Mouse (Mus musculus): ENCODE measurements around the gene Smyd2.

Gene Smyd2

DNA sequence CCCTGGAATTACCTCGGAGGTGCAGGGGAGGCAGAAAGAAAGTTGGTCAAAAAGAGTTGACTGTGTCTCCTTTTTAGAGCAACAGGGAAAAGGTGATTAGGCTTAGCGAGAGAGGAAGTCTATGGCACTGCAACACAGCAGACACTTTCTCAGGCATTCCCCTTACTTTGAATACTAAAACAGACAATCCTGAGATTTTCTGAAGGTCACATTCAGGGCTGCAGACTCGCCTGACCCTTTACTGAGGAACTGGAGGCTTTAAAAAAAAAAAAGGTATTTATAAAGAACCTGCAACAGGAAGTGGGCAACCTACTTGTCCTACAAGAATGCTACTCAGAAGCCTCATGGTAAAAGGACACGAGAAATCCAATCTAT, 5.0 kb downstream of the Smyd2 start:
- DNase-seq (ENCODE audit: low spot score in 2 of 2): no peak

DNA sequence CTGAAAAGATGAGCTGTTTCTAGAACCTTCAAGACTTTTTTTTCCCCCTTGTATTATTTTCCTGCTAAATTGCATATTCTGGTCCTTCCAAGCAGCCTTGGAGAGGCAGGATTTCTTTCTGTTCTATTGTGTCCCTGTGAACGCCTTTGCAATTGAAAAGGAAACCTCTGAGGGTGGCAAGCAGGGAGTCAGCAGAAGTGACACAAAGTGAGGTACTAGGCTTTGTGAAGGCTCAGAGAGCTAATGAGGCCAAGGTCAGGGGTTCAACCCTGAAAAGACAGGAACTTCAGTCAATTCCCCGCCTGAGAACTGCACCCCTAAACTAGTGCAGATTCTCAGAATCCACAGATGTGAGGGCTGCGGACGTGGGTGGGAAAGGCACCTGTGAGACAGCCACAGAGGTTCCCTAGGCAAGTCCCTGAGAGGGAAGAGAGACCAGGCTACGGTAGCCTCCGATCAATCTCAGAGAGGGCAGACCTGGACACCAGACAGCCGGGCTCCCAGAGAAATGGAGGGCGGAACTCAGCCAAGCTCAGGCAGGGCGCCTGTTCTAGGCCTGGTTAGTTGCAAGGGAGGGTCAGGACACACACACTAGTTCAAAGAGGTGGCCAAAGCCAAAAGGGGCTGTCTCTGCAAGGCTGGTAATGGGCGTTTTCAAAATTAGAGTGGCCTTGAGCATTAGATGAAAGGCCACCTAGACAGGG, 5.6 kb downstream of the Smyd2 start:
- DNase-seq (ENCODE audit: low spot score in 2 of 2): no peak

DNA sequence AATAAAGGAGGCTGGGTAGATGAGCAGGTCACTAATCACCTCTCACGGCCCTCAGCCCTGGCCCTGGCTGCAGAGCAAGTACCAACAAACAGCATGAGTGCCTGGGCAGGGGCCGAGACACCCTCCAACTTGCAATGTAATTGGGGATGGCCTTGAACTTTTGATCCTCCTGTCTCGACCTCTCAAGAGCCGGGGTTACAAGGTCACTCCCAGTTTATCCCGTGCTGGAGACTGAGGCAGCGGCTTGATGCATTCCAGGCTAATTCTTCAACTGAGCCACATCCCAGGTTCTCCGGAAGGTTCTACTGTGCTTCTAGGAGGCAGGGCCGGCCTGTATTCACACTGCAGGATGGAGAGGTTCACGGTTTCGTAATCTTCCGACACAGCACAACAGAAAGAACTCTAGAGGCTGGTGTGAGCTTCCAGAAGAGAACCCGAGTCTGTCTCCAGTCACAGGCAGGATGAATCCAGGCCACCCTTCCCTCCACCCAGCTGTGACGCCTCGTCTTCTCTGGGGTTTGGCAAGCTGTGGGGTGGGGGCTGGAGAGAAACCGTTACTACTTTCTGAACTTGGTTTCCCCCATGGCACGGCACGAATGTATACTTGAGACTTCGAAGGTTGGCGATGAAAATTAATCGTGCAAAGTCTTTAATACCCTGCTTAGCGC, 8.9 kb downstream of the Smyd2 start:
- DNase-seq (ENCODE audit: low spot score in 2 of 2): no peak

DNA sequence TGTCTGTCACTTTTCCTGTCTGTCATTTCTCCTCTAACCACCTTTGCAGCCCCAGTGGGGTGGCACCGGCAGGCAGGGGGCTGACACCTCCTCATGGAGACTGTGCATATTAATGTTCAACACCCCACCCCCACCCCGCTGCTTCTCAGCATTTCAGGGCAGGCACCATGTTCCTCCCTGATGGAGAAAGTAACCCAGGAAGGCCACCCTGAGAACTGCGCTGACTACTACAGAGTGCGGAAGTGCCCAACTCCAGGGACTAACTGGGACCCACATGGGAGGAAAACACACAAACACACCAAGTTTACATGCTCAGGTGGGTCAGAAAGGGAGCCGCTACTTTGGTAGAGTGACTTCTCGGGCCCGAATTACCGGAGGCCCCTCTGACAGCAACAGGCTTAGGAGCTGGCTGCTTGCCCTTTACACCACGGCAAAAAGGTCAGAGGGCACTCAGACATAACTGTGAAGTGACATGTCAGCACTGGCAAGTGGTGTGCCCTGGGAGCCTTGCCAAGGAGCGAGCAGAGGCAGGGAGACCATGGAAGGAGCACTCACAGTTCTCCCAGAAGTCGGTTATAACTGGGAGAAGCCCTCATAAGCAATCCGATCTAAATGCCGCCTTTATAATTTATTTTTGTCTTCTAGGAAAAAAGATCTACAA, 11.3 kb downstream of the Smyd2 start:
- DNase-seq (ENCODE audit: low spot score in 2 of 2): no peak

DNA sequence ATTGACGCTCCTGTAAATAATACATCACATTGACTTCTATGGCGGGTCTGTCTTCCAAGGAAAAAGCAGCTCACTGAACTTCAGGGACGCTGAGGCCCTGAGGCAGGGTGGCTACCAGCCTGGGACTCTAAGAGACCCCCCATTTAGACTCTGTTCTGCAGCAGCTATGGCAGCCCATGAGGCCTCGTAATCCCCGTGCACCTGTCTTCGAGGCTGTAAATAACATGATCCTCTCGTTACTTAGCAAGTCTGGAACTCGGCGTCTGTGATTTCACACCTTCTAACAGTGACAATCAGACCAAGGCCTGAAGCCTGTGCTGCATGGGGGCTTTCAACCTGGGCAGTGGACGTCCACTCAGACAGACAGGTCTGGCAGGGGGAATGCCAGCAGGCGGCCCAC, 19.0 kb downstream of the Smyd2 start:
- no peak for DNase-seq (ENCODE audit: low spot score in 2 of 2)

DNA sequence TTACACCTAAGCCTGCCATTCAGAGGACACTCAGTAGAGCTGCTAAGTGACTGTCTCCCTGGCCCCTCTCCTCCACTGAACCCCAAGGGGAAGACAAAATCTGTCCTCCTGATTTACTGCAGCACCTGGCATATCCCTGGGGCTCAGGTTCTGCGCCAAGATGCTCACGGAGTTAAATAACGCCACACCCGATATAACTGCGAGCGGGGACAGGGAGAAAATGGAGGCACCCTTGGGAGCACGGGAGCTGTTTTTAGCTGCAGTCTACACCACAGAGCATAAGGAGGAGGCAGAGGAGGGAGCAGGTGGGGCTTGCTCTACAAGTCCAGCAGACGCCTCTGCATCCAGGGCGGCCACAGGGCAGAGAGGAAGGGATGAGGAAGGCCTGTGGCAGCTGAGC, 19.8 kb downstream of the Smyd2 start:
- DNase-seq (ENCODE audit: low spot score in 2 of 2): no peak

DNA sequence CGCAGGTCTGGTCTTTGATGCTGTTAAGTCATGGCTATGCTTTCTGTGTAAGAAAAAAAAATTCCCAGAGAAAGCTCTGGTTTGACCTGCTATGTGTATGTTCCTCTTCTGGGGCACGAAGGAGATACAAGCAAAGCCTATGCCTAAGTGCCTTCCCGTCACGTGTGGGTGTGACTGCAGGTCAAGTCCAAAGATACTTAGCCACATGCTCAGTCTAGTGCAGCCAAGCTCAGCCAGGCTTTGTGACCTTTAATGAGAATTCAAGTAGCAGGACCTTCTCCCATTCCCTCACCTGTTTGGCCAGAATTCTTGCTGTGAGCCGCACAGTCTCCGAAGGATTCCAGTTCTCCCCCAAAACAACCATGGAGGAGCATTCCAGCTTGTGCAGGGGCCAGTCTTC, 22.6 kb downstream of the Smyd2 start:
- no peak for DNase-seq (ENCODE audit: low spot score in 2 of 2)

DNA sequence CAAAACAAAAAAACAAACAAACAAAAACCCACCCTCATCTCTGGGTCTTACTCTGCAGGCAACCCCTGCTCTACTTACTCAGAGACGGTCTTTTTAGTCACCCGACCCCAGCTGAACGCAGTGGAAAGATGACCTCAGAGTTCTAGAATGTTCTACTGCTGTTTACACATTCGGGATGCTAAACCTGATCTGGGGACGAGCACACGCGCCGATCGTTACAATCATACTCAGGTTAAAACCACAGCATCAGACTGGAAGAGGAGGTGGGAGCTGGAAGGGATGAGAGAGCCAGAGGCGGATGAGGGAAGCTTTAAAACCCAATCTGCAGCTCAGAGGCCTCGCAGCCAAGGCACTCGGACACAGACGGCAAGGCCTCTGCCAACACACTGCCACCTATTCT, 23.5 kb downstream of the Smyd2 start:
- no peak for DNase-seq (ENCODE audit: low spot score in 2 of 2)

DNA sequence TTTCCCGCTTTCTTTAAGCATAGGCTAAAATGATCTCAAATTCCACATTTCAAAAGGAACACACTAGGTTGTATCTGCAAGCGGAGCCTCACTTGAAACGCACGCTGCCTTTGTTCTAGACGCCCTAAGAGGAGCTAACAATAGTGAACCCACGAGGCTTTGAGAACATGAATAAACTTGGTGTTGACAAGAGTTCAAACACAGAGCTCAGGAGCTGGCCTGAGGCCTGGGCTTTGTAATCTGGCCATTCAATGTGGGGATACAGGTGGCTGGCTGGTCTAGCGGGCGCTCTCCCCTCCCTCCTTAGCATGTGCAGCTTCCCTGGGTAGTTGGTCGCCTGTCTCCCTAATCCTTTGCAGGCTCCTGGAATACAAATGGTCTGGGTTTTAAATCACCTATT, 24.3 kb downstream of the Smyd2 start:
- DNase-seq (ENCODE audit: low spot score in 2 of 2): no peak

DNA sequence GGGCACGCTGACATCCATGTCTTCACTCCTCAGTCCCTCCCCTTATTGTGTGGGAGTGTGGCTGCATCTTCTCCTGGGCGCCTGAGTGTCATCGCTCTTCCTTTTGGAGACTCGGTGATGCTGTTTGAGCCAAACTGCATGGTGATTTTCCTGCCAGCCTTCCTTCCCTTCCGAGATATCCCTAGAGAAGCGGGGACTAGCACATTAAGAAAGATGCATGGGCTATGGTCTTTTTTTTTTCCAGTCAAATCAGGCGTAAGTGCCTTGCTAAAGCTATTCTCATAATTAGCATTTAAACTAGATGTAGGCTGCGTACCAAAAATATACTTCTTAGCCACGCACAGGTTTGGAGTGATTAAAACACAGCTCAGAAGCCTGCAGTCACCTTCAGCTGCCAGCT, 28.0 kb downstream of the Smyd2 start:
- DNase-seq (ENCODE audit: low spot score in 2 of 2): no peak

DNA sequence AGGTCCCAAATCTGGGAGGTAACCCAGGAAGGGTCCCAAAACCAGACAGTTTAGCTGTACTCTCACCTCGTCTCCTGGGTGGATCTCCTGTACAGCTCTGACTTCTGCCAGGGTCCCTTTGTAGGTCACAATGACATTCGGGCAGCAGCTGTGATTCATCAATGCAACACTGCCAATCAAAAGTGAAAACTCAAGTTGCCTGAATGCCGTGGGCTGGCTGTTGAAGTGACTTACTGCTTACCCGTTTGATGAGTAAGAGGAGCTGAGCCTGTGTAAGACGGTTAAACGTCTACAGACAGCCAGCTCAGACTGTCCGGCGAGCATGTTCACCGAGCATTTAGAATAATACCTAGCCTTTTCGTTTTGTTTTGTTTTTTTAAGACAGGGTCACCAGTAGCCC, 33.4 kb downstream of the Smyd2 start:
- DNase-seq (ENCODE audit: low spot score in 2 of 2): no peak

DNA sequence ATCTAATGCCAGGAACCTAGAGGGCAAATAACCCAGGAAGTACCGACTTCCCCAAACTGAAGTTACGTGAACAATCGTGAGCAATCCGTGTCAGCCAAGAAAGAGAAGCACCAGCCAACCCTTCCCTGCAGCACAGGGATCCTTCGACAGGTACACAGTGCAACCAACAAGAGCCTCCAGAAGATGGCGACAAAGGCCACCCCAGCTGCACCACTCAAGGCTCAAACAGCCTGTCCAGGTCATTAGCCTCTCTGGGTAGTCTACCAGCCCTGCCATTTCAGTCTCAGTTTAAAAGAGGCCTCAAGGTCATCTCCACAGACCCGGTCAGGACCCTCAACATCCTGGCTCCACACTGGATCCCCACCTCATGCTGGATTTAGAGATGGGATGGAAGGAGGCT, 34.6 kb downstream of the Smyd2 start:
- DNase-seq (ENCODE audit: low spot score in 2 of 2): peak in 1 of 2 experiments; percentile 20

DNA sequence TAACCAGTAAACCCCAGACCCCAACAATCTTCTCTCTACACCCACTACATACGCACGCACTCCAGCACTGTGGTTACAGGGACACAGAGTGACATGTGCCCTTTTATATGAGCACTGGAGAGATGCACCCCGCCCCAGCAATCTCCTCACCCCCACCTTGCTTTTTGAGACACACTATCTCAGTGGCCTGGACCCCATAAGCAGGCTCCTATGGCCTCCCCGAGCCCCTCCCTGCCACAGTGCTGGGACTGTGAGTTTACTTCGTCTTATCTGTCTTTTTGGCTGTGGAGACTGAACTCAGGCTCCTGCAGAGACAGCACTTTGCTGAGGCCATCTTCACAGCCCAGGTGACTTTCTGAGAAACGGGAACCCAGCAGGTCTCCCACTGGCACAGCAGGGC, 36.2 kb downstream of the Smyd2 start:
- DNase-seq (ENCODE audit: low spot score in 2 of 2): no peak

DNA sequence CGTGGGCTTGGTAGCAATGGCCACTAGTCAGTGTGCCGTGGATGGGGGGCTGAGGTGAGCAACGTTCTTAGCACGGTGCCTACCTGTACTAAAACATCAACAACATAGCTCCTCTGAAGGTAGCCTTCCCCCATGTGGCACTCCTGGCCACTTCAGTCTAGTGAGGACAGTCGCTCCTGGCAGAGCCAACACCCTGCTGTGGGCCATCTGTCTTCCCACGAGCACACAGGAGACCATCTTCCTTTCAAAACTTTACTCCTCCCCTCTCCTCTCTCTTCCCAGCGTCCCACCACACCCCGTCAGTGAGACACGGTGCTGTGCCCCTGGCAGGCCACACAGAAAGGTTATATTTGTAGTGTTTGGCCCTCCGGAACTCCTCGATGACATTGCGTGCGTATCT, 37.2 kb downstream of the Smyd2 start:
- DNase-seq (ENCODE audit: low spot score in 2 of 2): no peak

DNA sequence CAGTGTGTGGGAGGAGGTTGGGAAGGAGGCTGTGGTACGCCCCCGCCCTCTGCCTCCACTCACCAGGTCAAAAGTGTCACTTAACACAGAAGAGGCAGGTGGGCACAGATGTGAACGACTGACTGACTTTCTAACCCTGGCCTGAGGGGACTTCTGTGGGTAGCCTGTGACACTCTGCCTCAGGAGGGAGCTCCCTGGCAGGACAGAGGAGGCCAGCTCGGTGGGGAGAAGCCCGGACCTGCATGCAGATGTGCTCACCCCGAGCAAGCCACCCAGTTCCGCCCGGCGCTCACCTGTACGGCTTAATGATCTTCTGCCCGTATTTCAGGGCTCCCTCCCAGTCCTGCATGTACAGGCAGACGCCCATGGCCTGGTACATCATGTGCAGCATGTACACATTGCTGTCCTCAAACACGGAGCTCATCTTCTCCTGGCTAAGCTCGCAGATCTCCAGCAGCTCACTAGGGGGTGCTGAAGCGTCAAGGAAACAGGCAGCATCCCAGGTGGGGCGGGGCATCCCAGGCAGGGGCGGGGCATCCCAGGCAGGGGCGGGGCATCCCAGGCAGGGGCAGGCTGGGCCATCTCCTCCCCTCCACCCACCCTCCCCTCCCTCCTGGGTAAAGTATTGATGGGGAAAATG, 38.5 kb downstream of the Smyd2 start:
- no peak for DNase-seq (ENCODE audit: low spot score in 2 of 2)

DNA sequence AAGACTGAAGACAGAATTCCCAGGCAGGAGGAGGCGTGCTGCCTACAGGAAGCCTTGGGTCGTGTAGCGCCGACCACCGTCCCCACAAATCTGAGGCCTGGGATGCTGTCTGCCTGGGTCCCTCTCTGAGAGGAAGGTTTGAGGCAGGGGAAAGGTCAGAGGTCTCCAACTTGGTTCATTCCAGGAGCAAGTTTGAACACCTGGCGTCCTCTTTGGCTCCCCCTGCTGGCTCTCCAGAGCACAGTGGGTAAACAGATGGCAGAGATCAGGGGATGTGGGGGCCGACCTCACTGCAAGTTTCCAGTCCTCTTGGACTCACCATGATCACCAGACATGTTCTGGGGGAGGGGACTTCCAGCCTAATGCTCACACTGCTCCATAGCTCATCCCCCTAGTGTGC, 39.3 kb downstream of the Smyd2 start:
- peak in 1 of 2 experiments; percentile 21 for DNase-seq (ENCODE audit: low spot score in 2 of 2)

DNA sequence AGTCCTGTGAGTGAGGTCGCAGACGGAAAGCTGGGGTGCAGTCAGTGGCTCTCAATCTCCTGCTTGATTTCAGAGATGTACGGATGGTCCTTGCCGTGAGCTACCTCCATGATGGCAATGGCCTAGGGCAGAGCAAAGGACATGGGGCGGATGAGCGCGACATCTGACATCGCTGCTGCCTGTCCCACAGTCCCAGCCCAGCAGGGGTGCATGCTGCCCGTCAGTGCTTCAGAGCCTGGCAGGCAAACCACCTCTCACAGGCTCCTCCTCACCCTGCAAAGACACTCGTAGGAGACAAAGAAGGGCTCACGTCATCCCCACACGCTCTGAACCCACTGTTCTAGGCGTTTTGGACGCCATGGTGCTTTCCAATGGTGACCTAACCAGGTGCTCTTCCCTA, 41.4 kb downstream of the Smyd2 start:
- no peak for DNase-seq (ENCODE audit: low spot score in 2 of 2)

DNA sequence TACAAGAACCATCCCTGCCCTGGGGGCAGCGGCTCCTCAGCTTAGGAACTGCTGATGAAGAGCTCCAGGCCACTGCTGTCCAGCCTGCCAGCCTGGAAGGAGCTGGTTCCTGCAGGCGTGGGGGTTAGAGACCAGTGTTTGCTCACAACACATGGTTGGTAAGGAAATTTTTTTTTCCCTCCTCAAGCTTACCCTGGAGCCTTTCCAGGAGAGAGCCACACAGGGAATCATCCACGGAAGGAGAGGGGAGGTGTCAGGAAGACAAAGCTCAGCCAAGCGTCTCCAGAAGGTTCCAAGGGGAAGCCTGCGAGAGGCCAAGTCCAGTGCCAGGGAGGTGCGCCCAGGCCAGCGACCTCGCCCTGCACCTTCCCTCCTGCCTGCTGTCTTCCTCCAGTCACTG, 42.2 kb downstream of the Smyd2 start:
- no peak for DNase-seq (ENCODE audit: low spot score in 2 of 2)

DNA sequence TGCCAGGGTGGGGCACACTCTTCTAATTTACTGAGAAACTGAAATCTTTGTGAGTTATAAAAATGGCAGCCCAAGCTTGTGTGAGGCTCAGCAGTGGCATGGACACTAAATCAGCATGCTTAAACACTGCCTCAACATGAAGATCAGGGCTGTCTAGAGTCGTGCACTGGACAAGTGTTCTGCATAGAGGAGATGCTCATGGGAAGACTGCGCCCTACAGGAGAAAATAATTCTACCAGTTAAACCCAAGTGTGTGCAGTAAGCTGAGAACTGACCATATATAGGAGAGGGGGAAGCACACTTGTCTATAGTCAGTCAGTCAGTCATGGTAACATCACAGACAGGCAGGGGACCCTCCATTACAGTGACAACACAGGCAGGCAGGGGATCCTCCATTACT, 43.0 kb downstream of the Smyd2 start:
- DNase-seq (ENCODE audit: low spot score in 2 of 2): no peak

DNA sequence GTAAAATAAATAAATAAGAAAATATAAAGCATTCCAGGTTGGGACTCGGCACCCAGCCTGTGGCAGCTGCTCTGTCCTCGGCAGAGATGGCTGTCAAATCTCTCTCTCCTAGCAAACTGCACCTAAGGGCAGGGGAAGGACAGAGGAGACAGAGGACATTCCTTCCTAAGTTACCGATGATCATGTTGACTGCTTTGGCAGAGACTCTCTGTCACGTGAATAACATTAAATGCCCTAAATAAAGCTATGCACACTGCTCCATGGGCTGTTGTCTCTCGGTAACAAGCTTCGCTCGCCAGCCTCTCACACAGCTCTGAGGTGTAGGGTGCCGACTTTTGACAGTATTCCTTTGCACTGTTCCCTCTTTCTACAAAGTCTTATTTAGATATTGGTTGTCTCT, 46.0 kb downstream of the Smyd2 start:
- DNase-seq (ENCODE audit: low spot score in 2 of 2): no peak

DNA sequence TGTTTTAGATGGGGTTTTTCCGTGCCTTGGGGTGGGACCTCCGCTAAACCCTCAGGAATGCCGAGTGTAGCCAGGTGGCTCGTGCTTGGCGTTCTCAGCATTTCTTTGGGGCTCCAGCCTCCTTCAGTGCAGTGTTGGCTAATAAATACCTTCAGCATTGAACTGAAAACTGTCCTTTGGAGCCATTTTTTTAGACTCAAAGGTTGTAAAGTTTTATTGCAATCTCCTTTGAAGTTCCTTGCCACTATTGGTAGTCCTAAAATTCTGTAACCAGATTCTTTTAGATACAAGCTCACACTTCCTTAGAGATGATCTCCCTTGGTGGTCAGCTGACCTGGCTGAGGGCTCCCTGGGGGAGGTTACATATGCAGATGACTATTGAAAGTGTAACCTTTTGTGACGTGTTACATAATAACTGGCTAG, 46.7 kb downstream of the Smyd2 start:
- no peak for DNase-seq (ENCODE audit: low spot score in 2 of 2)

DNA sequence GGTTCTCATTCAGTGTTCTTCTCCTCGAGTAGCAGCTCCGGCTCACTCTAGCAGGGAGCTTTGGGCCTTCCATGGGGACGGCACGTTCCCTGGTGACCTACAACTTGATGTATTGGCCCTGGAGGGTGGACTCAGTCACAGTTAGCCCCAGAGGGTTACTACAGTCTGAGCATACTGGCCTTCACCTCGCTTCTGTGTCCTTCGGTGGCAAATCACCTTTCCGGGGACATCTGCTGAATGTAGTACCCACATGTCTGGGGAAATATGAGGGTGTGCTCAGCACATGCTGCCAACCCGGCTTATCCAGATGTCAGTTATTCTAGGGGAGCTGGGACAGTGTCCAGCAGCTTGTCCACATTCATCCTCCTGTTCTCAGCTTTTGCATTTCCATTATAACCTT, 48.6 kb downstream of the Smyd2 start:
- no peak for DNase-seq (ENCODE audit: low spot score in 2 of 2)

DNA sequence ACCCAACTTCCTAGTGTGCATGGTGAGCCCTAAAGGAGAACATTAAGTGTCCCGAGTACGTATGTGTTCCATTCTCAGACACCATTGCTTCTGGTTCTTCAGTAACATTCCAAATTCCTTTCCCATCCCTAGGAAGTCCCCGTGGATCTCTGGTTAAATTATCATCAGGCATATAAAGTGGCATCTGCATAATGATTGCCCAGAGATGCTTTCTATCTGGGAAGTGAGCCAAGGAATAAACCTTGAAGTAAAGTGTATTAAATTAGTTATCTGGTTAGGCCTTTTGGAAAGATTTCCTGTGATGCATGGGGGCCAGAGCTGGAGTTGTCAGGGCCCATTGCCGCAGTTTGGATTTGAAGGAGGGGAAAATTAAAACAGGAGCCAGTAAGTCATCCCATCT, 50.1 kb downstream of the Smyd2 start:
- no peak for DNase-seq (ENCODE audit: low spot score in 2 of 2)
